Mouse (Mus musculus): Measurements from ENCODE around the gene Gapdh. TPM values are rescaled to one million over a fixed set of nuclear protein-coding genes. Genes with fewer than 3 reads are reported as not detected.

Gapdh gene
- polyA plus RNA-seq, 1 experiment from 2014 or later: 2,408 TPM

GRCm38 (mm10) chr6:125143904-125144303, 22.4 kb downstream of the Gapdh start:
- ATAC-seq (replicated peaks; ENCODE audit: low FRiP score, low TSS enrichment, low read depth): no peak
- Histone ChIP-seq H3K27me3 (replicated peaks; ENCODE audit: control insufficient read depth, insufficient read depth, low read length) (no peaks in the 10 kb centered on the region), H3K4me2 (ENCODE audit: low read length) (no peak overlapping the region), H3K36me3 (ENCODE audit: control insufficient read depth, insufficient read depth, low read length) (peaks cover 54% of the 10 kb centered on the region), H3K9me3 (ENCODE audit: control insufficient read depth, low read length) (no peaks in the 10 kb centered on the region), H3K9ac (ENCODE audit: low read length) (no peak overlapping the region), H3K4me3 (ENCODE audit: low read depth, low read length) (no peak overlapping the region), H3K27ac (ENCODE audit: low read depth) (no peak overlapping the region), H3K4me1 (replicated peaks; ENCODE audit: control insufficient read depth, insufficient read depth, low read length) (peaks cover 34% of the 10 kb centered on the region)
- DNase-seq (ENCODE audit: low spot score): no peak
- 81% methylated on average over 9 of the region's 9 CpGs for WGBS

- no peak overlapping the region for H3K4me3 ChIP-seq (ENCODE audit: low read depth, low read length)
- 77% methylated on average over 3 of the region's 3 CpGs for WGBS
- no peak overlapping the region for H3K27ac ChIP-seq (ENCODE audit: low read depth)
- no peak for ATAC-seq (replicated peaks; ENCODE audit: low FRiP score, low TSS enrichment, low read depth)
- no peak overlapping the region for H3K4me2 ChIP-seq (ENCODE audit: low read length)
- DNase-seq (ENCODE audit: low spot score): no peak
- H3K36me3 ChIP-seq (ENCODE audit: control insufficient read depth, insufficient read depth, low read length): peaks cover 62% of the 10 kb centered on the region
- H3K9me3 ChIP-seq (ENCODE audit: control insufficient read depth, low read length): no peaks in the 10 kb centered on the region
- H3K4me1 ChIP-seq (replicated peaks; ENCODE audit: control insufficient read depth, insufficient read depth, low read length): peaks cover 28% of the 10 kb centered on the region
- no peaks in the 10 kb centered on the region for H3K27me3 ChIP-seq (replicated peaks; ENCODE audit: control insufficient read depth, insufficient read depth, low read length)
- H3K9ac ChIP-seq (ENCODE audit: low read length): no peak overlapping the region
Observed at GRCm38 (mm10) chr6:125143128-125143527, 23.1 kb downstream of the Gapdh start.

- peaks cover 21% of the 10 kb centered on the region for H3K4me1 ChIP-seq (replicated peaks; ENCODE audit: control insufficient read depth, insufficient read depth, low read length)
- H3K27ac ChIP-seq (ENCODE audit: low read depth): no peak overlapping the region
- H3K9me3 ChIP-seq (ENCODE audit: control insufficient read depth, low read length): no peaks in the 10 kb centered on the region
- DNase-seq (ENCODE audit: low spot score) (peak; percentile 48), ATAC-seq (replicated peaks; ENCODE audit: low FRiP score, low TSS enrichment, low read depth) (no peak)
- no peak overlapping the region for H3K9ac ChIP-seq (ENCODE audit: low read length)
- no peak overlapping the region for H3K4me2 ChIP-seq (ENCODE audit: low read length)
- H3K4me3 ChIP-seq (ENCODE audit: low read depth, low read length): no peak overlapping the region
- H3K27me3 ChIP-seq (replicated peaks; ENCODE audit: control insufficient read depth, insufficient read depth, low read length): no peaks in the 10 kb centered on the region
- peaks cover 68% of the 10 kb centered on the region for H3K36me3 ChIP-seq (ENCODE audit: control insufficient read depth, insufficient read depth, low read length)
- WGBS: 73% methylated on average over 8 of the region's 8 CpGs
Observed at GRCm38 (mm10) chr6:125142436-125142835, 23.8 kb downstream of the Gapdh start.

- peaks cover 4% of the 10 kb centered on the region for H3K4me1 ChIP-seq (replicated peaks; ENCODE audit: control insufficient read depth, insufficient read depth, low read length)
- H3K9me3 ChIP-seq (ENCODE audit: control insufficient read depth, low read length): no peaks in the 10 kb centered on the region
- no peak overlapping the region for H3K4me3 ChIP-seq (ENCODE audit: low read depth, low read length)
- no peak overlapping the region for H3K9ac ChIP-seq (ENCODE audit: low read length)
- no peaks in the 10 kb centered on the region for H3K27me3 ChIP-seq (replicated peaks; ENCODE audit: control insufficient read depth, insufficient read depth, low read length)
- DNase-seq (ENCODE audit: low spot score) (no peak), ATAC-seq (replicated peaks; ENCODE audit: low FRiP score, low TSS enrichment, low read depth) (no peak)
- no peak overlapping the region for H3K27ac ChIP-seq (ENCODE audit: low read depth)
- H3K36me3 ChIP-seq (ENCODE audit: control insufficient read depth, insufficient read depth, low read length): peaks cover 93% of the 10 kb centered on the region
- no peak overlapping the region for H3K4me2 ChIP-seq (ENCODE audit: low read length)
- WGBS: 89% methylated on average over 7 of the region's 7 CpGs
Observed at GRCm38 (mm10) chr6:125139747-125140146, 26.5 kb downstream of the Gapdh start.

GRCm38 (mm10) chr6:125137002-125137671, 29.1 kb downstream of the Gapdh start:
- ATAC-seq (replicated peaks; ENCODE audit: low FRiP score, low TSS enrichment, low read depth) (no peak), DNase-seq (ENCODE audit: low spot score) (peak; percentile 70)
- Histone ChIP-seq H3K27me3 (replicated peaks; ENCODE audit: control insufficient read depth, insufficient read depth, low read length) (no peaks in the 10 kb centered on the region), H3K4me3 (ENCODE audit: low read depth, low read length) (no peak overlapping the region), H3K9me3 (ENCODE audit: control insufficient read depth, low read length) (no peaks in the 10 kb centered on the region), H3K27ac (ENCODE audit: low read depth) (no peak overlapping the region), H3K4me1 (replicated peaks; ENCODE audit: control insufficient read depth, insufficient read depth, low read length) (0 out of 2 replicates have a peak, but pooled peaks cover 2% of the 10 kb centered on the region), H3K4me2 (ENCODE audit: low read length) (no peak overlapping the region), H3K36me3 (ENCODE audit: control insufficient read depth, insufficient read depth, low read length) (peaks cover 88% of the 10 kb centered on the region), H3K9ac (ENCODE audit: low read length) (no peak overlapping the region)
- WGBS: 89% methylated on average over 19 of the region's 19 CpGs

- 6% methylated on average over 11 of the region's 11 CpGs for WGBS
- no peaks in the 10 kb centered on the region for H3K9me3 ChIP-seq (ENCODE audit: control insufficient read depth, low read length)
- DNase-seq (ENCODE audit: low spot score) (no peak), ATAC-seq (replicated peaks; ENCODE audit: low FRiP score, low TSS enrichment, low read depth) (no peak)
- H3K4me3 ChIP-seq (ENCODE audit: low read depth, low read length): peak overlapping the region; percentile 95
- no peaks in the 10 kb centered on the region for H3K27me3 ChIP-seq (replicated peaks; ENCODE audit: control insufficient read depth, insufficient read depth, low read length)
- peak overlapping the region; percentile 89 for H3K4me2 ChIP-seq (ENCODE audit: low read length)
- peaks cover 72% of the 10 kb centered on the region for H3K36me3 ChIP-seq (ENCODE audit: control insufficient read depth, insufficient read depth, low read length)
- H3K4me1 ChIP-seq (replicated peaks; ENCODE audit: control insufficient read depth, insufficient read depth, low read length): 0 out of 2 replicates have a peak, but pooled peaks cover 2% of the 10 kb centered on the region
- H3K9ac ChIP-seq (ENCODE audit: low read length): peak overlapping the region; percentile 64
- peak overlapping the region; percentile 43; the same call in 1 of the 2 replicates for H3K27ac ChIP-seq (ENCODE audit: low read depth)
Observed at GRCm38 (mm10) chr6:125132470-125132869, 33.8 kb downstream of the Gapdh start.

GRCm38 (mm10) chr6:125131302-125132156, 34.7 kb downstream of the Gapdh start, which contains the start of gene Nop2:
Nop2 (plus strand) TSS chr6:125131909.
- H3K4me3 ChIP-seq (ENCODE audit: low read depth, low read length): peak within 1 kb of the TSS; percentile 95
- H3K36me3 ChIP-seq (ENCODE audit: control insufficient read depth, insufficient read depth, low read length): peaks cover 73% of the 10 kb centered on the region
- H3K9ac ChIP-seq (ENCODE audit: low read length): peak within 1 kb of the TSS; percentile 64
- H3K4me1 ChIP-seq (replicated peaks; ENCODE audit: control insufficient read depth, insufficient read depth, low read length): 0 out of 2 replicates have a peak, but pooled peaks cover 2% of the 10 kb centered on the region
- H3K27ac ChIP-seq (ENCODE audit: low read depth): peak within 1 kb of the TSS; percentile 81
- DNase-seq (ENCODE audit: low spot score) (peak; percentile 95), ATAC-seq (replicated peaks; ENCODE audit: low FRiP score, low TSS enrichment, low read depth) (peak; percentile 94)
- H3K9me3 ChIP-seq (ENCODE audit: control insufficient read depth, low read length): no peaks in the 10 kb centered on the region
- WGBS: under 1% methylated on average over 66 of the region's 66 CpGs
- H3K4me2 ChIP-seq (ENCODE audit: low read length): peak within 1 kb of the TSS; percentile 89
- no peaks in the 10 kb centered on the region for H3K27me3 ChIP-seq (replicated peaks; ENCODE audit: control insufficient read depth, insufficient read depth, low read length)

- no peak overlapping the region for H3K4me2 ChIP-seq (ENCODE audit: low read length)
- H3K36me3 ChIP-seq (ENCODE audit: control insufficient read depth, insufficient read depth, low read length): peaks cover 74% of the 10 kb centered on the region
- WGBS: 92% methylated on average over 20 of the region's 20 CpGs
- H3K27ac ChIP-seq (ENCODE audit: low read depth): no peak overlapping the region
- DNase-seq (ENCODE audit: low spot score): no peak
- no peaks in the 10 kb centered on the region for H3K9me3 ChIP-seq (ENCODE audit: control insufficient read depth, low read length)
- no peaks in the 10 kb centered on the region for H3K27me3 ChIP-seq (replicated peaks; ENCODE audit: control insufficient read depth, insufficient read depth, low read length)
- no peak overlapping the region for H3K4me3 ChIP-seq (ENCODE audit: low read depth, low read length)
- 0 out of 2 replicates have a peak, but pooled peaks cover 2% of the 10 kb centered on the region for H3K4me1 ChIP-seq (replicated peaks; ENCODE audit: control insufficient read depth, insufficient read depth, low read length)
- no peak overlapping the region for H3K9ac ChIP-seq (ENCODE audit: low read length)
- ATAC-seq (replicated peaks; ENCODE audit: low FRiP score, low TSS enrichment, low read depth): no peak
Observed at GRCm38 (mm10) chr6:125129710-125130402, 36.4 kb downstream of the Gapdh start.
